Comparison of ENCODE assay signal across 18 mouse cellular contexts in the genomic region with DNA sequence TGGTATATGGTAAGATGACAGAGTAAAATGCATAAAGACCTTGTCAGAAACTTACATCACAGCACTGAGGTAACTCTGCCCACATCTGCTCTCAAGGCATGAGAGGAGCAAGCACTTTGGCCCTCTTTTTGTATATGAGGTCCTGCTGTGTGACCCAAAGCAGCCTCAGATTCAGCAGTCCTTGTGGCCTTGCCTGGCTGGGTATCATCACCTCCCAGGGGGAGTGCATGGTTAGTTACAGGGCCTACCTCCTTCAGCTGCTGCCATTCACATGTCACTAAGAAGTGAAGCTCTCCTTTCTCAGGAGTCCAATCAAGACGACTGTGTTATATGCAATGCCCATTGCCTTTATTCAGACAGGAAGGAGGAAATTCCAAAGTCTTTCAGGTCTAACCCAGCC. TPM values are rescaled to one million over a fixed set of nuclear protein-coding genes. Genes with fewer than 3 reads are reported as not detected.
"Had no signal": no experiment of that assay in that cellular context is flagged by ENCODE, and none has a peak within 500 bp of the region (broad histone marks: within the 10 kb centered on the region; RNA-seq: fewer than 3 reads in every experiment).

No protein-coding gene starts in this region.

- ATAC-seq: intestine, embryonic 15.5 days; liver, postnatal 0 days; lung, postnatal 0 days; midbrain, embryonic 13.5 days; midbrain, embryonic 16.5 days had no signal

- DNase-seq: kidney, adult 18-20 months; kidney, adult 9 months; kidney, postnatal 14 days; layer of hippocampus, adult 9-11 months; liver; liver, postnatal 0 days; lung, embryonic 14.5 days; retina, postnatal 1 day; right cerebral cortex, postnatal 25 days; spleen, adult 18-20 months; thymus, postnatal 25 days had no signal

RNA-seq across cellular contexts. Expression of gene Stk32c, which starts 2.4 kb away (rescaled TPM):
- total RNA-seq: neutrophil, adult 5-6 weeks had no signal
- polyA plus RNA-seq: liver, postnatal 0 days; thymus, postnatal 0 days had no signal

RNA-seq across cellular contexts. Expression of gene Lrrc27, which starts 2.7 kb away (rescaled TPM):
- total RNA-seq: monocyte, adult 5-6 weeks had no signal
